Mouse (Mus musculus) embryonic fibroblast, embryonic 13.5 days (primary cell): ENCODE measurements around the gene Samd4b.

Source experiments
- CTCF ChIP-seq: IDR thresholded peaks from 2 replicates; pipeline ENCODE4 v1.5.1; 2011; ENCODE audit warnings: mild to moderate bottlenecking, control low read depth, low read length, moderate library complexity, borderline replicate concordance; ENCODE audit not compliant: insufficient read depth
- POLR2A ChIP-seq: IDR thresholded peaks from 2 replicates; pipeline ENCODE4 v1.6.1; 2011; ENCODE audit warnings: low read depth, mild to moderate bottlenecking, control low read depth, low read length, moderate library complexity

GRCm38 (mm10) chr7:28367663-28368275 is 230.2 kb downstream of the Samd4b start:
- no peak for TF ChIP-seq CTCF
- TF ChIP-seq POLR2A: no peak
